Mouse (Mus musculus): ENCODE data around the gene Opn1sw.

The Opn1sw gene

DNA sequence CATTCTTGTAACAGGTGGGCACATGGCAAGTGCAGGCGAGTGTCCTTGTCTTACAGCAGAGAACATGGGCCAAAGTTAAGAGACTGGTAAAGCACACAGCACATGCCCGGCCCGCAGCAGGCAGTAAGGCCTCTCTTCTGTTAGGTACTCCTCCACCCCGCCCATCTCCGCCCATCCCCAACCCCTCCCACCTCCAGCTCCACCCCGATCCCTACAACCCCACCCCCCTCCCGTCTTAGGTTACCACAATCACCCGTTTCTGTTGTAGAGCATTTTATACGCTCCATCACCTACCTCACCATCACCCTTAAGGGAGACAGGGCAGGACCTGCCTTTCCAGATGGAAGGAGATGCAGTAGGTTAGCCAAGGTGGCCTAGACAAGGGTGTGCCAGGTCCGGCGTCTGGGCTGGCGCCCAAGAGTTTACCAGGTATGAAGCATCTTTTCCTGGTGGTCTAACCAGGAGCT is at the start of gene Opn1sw:
Gene Opn1sw, minus strand, starts transcription at position 417 of the 467 bp plus-strand sequence.
- in situ Hi-C loops (cut with MboI, MseI), result no loop called here

GRCm38 (mm10) chr6:29436461-29436934 is 48.2 kb upstream of the Opn1sw start:
- in situ Hi-C loops (cut with MboI, MseI), result loop anchor here in 1 of 2 experiments (5.0 kb wide), 1 partner anchor 211 kb away; no protein-coding TSS in a partner anchor

GRCm38 (mm10) chr6:29435940-29436451 is 47.7 kb upstream of the Opn1sw start:
- in situ Hi-C loops (cut with MboI, MseI), result loop anchor here in 1 of 2 experiments (5.0 kb wide), 1 partner anchor 211 kb away; no protein-coding TSS in a partner anchor

DNA sequence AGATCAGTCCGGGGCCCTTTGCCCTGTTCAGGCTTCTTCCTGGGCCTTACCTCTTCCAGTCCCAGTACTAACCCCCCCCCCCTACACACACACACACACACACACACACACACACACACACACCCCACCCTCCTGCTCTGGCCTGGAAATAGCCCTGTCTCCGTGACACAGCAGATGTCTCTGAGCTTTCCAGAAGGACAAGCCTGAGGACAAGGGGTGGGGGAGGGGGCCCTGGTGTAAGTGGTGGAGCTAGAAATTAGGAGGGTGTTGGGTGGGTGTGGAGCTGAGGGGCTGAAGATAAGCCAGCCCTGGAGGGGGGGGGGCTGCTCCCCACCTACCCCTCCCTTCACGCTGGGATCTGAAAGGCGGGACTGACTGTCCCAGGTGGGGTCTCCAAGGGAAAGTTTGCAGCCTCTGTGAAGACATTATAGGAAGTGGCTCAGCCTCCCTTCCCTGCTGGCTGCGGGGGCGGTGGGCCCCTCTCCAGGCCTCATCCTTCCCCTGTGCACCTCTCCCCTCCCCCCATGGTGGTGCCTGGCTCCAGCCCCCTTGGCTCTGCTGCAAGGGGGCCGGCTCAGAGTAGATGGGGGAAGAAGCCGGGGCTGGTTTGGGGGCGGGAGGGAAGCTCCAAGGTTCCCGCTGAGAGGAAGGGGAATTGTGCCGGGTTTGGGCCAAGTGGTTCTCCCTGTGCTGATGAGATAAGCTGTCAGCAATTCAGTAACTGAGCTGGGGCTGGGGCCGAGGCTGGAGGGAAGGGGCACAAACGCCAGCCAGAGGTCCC is 46.8 kb upstream of the Opn1sw start:
- in situ Hi-C loops (cut with MboI, MseI), result loop anchor here in 1 of 2 experiments (5.0 kb wide), 1 partner anchor 212 kb away; no protein-coding TSS in a partner anchor

- in situ Hi-C loops (cut with MboI, MseI), result no loop called here
Observed at GRCm38 (mm10) chr6:29433804-29434795, 45.8 kb upstream of the Opn1sw start.

DNA sequence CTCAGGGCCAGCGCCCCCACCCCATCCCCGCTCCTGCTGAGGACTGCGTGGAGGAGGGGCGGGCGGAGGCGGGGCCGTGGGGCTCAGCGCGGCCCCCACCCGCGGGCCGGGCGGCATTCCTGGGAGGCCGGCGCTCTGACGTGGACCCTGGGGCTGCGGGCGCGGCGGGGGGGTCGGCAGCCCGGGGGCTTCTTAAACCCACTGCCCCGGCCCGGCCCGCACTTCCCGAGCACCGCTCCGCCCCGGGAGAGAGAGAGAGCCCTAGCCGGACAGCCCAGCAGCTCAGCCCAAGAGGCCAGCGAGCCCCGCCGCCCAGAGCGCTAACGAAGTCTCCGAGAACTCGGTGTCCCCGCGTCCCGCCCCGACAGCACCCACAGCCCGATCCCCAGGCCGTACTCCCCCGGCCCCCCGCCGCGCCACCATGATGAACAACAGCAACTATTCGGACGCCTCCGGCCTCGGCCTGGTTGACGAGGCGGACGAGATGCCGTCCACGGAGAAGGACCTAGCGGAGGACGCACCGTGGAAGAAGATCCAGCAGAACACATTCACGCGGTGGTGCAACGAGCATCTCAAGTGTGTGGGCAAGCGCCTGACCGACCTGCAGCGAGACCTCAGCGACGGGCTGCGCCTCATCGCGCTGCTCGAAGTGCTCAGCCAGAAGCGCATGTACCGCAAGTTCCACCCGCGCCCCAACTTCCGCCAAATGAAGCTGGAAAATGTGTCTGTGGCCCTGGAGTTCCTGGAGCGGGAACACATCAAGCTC is 45.0 kb upstream of the Opn1sw start, which contains the start of gene Flnc:
Gene Flnc, plus strand, starts transcription at position 219 of the 766 bp plus-strand sequence.
- in situ Hi-C loops (cut with MboI, MseI), result no loop called here

DNA sequence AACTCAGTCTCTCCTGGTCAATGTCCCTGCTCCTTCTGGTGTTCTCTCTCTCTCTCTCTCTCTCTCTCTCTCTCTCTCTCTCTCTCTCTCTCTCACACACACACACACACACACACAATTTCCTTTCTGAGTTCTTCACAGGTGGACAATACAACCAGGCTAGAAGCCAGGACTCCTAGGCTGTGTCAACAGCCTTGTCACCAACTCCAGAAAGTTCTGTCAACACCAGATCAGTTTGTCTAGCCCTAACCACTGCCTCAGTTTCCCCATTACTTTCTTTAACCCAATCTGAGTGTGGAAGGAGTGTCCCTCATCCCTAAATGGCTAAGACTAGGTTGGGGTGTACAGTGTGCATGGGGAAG is 44.4 kb upstream of the Opn1sw start:
- in situ Hi-C loops (cut with MboI, MseI), result no loop called here

- in situ Hi-C loops (cut with MboI, MseI), result no loop called here
Observed at GRCm38 (mm10) chr6:29432156-29432555, 43.9 kb upstream of the Opn1sw start.

GRCm38 (mm10) chr6:29431473-29431872 is 43.2 kb upstream of the Opn1sw start:
- in situ Hi-C loops (cut with MboI, MseI), result no loop called here

GRCm38 (mm10) chr6:29430681-29431420 is 42.6 kb upstream of the Opn1sw start:
- in situ Hi-C loops (cut with MboI, MseI), result no loop called here

DNA sequence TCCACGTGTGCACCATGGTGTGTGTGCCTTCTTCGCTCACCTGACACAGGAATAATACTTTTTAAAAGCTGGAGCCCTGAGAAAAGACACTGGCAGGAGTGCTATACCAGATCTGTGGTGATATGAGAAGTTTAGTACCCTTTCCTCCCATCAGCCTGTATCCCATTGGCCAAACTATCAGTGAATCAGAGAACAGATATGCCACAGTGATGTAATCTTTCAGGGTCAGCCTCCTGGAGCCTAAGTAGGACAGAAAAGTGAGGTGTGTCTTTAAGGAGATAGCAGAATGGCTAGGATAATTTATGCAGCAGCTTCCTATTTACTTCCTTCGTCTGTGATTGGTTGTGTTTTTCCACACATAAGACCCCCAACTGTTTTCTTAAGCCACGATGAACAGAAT is 39.9 kb upstream of the Opn1sw start:
- in situ Hi-C loops (cut with MboI, MseI), result no loop called here

- in situ Hi-C loops (cut with MboI, MseI), result no loop called here
Observed at GRCm38 (mm10) chr6:29426331-29426730, 38.1 kb upstream of the Opn1sw start.

GRCm38 (mm10) chr6:29425118-29425517 is 36.9 kb upstream of the Opn1sw start:
- in situ Hi-C loops (cut with MboI, MseI), result no loop called here

DNA sequence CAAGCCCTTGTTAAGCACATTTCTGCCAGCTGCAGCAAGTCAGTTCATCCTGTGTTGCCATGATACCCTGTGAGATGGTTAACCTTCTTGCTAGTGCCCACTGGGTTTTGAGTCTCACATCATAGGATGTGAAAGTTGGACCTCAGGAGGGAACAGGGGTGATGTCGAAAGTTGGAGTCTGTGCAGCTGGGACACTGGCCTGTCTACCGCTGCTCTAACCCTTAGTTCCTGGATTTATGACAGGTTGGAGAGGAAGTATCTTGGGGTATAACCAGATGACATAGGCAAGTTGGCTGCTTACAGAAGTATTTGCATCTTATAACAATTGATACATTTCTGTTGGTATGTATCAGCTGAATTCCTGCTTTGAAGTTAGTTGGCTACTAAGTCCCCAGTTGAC is 32.3 kb upstream of the Opn1sw start:
- in situ Hi-C loops (cut with MboI, MseI), result no loop called here

DNA sequence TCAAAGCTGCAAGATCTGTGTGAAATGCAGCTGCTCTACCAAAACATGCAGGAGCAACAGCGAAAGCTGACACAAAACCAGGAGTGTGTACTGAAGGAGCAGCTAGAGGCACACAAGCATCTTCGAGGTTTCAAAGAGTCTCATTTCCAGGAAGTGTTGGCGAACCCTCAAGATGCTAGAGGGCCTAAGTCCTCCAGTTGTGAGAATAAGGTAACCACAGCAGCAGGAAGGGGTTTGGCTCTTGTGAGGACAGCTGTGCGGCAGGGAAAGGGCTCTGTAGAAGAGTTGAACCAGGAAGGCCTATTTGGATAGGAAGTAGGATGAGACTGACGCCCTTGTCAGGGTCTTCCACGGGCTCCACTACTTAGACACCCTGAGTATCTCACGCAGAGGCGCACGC is 27.2 kb upstream of the Opn1sw start:
- in situ Hi-C loops (cut with MboI, MseI), result no loop called here

- in situ Hi-C loops (cut with MboI, MseI), result no loop called here
Observed at GRCm38 (mm10) chr6:29406412-29406811, 18.1 kb upstream of the Opn1sw start.

DNA sequence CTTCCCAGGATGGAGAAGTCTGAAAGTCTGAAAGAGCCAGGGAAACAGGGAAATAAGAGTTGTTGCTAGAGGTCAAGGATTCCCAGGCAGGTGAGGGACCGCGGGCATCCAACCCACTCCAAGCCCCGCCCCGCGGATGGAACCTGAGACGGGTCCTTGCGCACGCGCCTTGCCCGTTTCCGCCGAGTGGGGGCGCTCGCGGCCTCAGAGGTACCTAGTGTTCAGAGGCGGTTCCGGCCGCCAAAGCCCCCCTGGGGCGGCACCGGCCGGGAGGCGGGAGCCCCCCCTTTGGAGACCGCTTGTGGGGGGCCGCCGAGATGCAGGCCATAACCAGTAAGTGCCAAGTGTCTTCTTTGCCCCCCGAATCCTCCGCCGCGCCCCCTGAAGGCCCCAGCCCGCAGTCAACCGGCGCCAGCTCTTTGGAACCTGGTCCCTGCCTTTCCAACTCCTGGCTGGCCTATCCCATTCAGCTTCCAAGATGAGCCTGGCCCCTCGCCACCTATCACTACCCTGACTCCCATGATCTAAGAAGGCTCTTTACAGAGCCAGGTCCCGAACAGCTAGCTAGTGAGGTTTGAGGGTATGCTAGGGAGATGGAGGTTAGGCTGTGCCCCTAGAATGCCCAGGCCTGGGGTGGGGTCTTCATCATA is 14.6 kb upstream of the Opn1sw start:
- in situ Hi-C loops (cut with MboI, MseI), result no loop called here

- in situ Hi-C loops (cut with MboI, MseI), result no loop called here
Observed at GRCm38 (mm10) chr6:29399851-29400250, 11.6 kb upstream of the Opn1sw start.

DNA sequence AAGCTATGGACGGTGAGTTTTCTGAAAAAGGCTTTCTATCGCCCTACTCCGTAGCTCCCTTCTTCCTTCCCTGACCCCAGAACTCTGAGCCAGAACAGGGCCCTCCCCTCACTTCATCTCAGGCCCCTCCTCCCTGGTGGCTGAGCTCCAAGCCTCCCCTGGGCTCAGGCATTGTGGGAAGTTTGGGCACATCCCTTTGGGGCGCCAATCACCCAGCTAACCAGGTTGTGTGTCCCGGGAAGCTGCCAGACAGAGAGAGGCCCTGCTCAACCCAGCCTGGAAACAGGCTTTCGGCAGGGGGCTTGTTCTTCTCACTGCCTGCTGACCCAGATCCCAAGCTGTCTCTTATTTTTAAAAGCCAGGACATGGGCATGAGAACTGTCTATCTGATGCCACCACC is 9.3 kb upstream of the Opn1sw start:
- in situ Hi-C loops (cut with MboI, MseI), result no loop called here
